Mouse (Mus musculus): Measurements from ENCODE around the gene Abcg5.

Abcg5 gene

GRCm38 (mm10) chr17:84682734-84683717, at the start of gene Abcg5:
TSS of gene Abcg5 (minus strand) at chr17:84683011.
- no peak for DNase-seq (ENCODE audit: low read depth)

- no peak for DNase-seq (ENCODE audit: low read depth)
Observed at GRCm38 (mm10) chr17:84732612-84733011, 49.8 kb upstream of the Abcg5 start.

- DNase-seq (ENCODE audit: low read depth), result no peak
Observed at GRCm38 (mm10) chr17:84731361-84731760, 48.5 kb upstream of the Abcg5 start.

GRCm38 (mm10) chr17:84729140-84729539, 46.3 kb upstream of the Abcg5 start:
- no peak for DNase-seq (ENCODE audit: low read depth)

GRCm38 (mm10) chr17:84728201-84728911, 45.5 kb upstream of the Abcg5 start:
- DNase-seq (ENCODE audit: low read depth), result peak; percentile 57

- DNase-seq (ENCODE audit: low read depth), result no peak
Observed at GRCm38 (mm10) chr17:84725163-84725562, 42.4 kb upstream of the Abcg5 start.

- DNase-seq (ENCODE audit: low read depth), result no peak
Observed at GRCm38 (mm10) chr17:84724028-84724427, 41.2 kb upstream of the Abcg5 start.

GRCm38 (mm10) chr17:84719105-84719504, 36.3 kb upstream of the Abcg5 start:
- DNase-seq (ENCODE audit: low read depth), result no peak

- DNase-seq (ENCODE audit: low read depth), result no peak
Observed at GRCm38 (mm10) chr17:84717416-84717815, 34.6 kb upstream of the Abcg5 start.

GRCm38 (mm10) chr17:84716252-84716872, 33.6 kb upstream of the Abcg5 start:
- DNase-seq (ENCODE audit: low read depth), result no peak

- no peak for DNase-seq (ENCODE audit: low read depth)
Observed at GRCm38 (mm10) chr17:84714930-84715329, 32.1 kb upstream of the Abcg5 start.

- DNase-seq (ENCODE audit: low read depth), result no peak
Observed at GRCm38 (mm10) chr17:84713563-84714164, 30.9 kb upstream of the Abcg5 start.

GRCm38 (mm10) chr17:84709403-84709851, 26.6 kb upstream of the Abcg5 start:
- DNase-seq (ENCODE audit: low read depth), result no peak

- no peak for DNase-seq (ENCODE audit: low read depth)
Observed at GRCm38 (mm10) chr17:84708818-84709217, 26.0 kb upstream of the Abcg5 start.

GRCm38 (mm10) chr17:84707407-84707806, 24.6 kb upstream of the Abcg5 start:
- no peak for DNase-seq (ENCODE audit: low read depth)

- peak; percentile 37 for DNase-seq (ENCODE audit: low read depth)
Observed at GRCm38 (mm10) chr17:84698727-84699126, 15.9 kb upstream of the Abcg5 start.

GRCm38 (mm10) chr17:84696537-84696936, 13.7 kb upstream of the Abcg5 start:
- no peak for DNase-seq (ENCODE audit: low read depth)

GRCm38 (mm10) chr17:84693741-84694140, 10.9 kb upstream of the Abcg5 start:
- no peak for DNase-seq (ENCODE audit: low read depth)

GRCm38 (mm10) chr17:84690111-84690510, 7.3 kb upstream of the Abcg5 start:
- DNase-seq (ENCODE audit: low read depth), result no peak

GRCm38 (mm10) chr17:84689316-84689715, 6.5 kb upstream of the Abcg5 start:
- DNase-seq (ENCODE audit: low read depth), result no peak

GRCm38 (mm10) chr17:84688834-84689233, 6.0 kb upstream of the Abcg5 start:
- no peak for DNase-seq (ENCODE audit: low read depth)

- no peak for DNase-seq (ENCODE audit: low read depth)
Observed at GRCm38 (mm10) chr17:84687994-84688393, 5.2 kb upstream of the Abcg5 start.

All from c-Kit-positive CD71-positive TER-119-negative erythroid progenitor cells, embryonic 14.5 days (primary cell).